Mouse (Mus musculus) macrophage (primary cell): Measurements from ENCODE around the gene Nfrkb. TPM values are rescaled to one million over a fixed set of nuclear protein-coding genes. Genes with fewer than 3 reads are reported as not detected.
A peak's percentile ranks its signal among the peaks of the same experiment; 100 is the strongest.

Experiments
- H3K27ac ChIP-seq: fragments of 350-480 bp; formaldehyde crosslinking; 2 replicates; pipeline ENCODE4 v1.9.0; 2021
- H3K36me3 ChIP-seq: fragments of 350-480 bp; formaldehyde crosslinking; 2 replicates; pipeline ENCODE4 v1.9.0; 2021; ENCODE audit errors: inconsistent target
- H3K4me3 ChIP-seq: fragments of 350-480 bp; formaldehyde crosslinking; 2 replicates; pipeline ENCODE4 v1.9.0; 2021; ENCODE audit errors: inconsistent target
- H3K79me2 ChIP-seq: fragments of 350-480 bp; formaldehyde crosslinking; 2 replicates; pipeline ENCODE4 v1.9.0; 2021; ENCODE audit errors: inconsistent target
- WGBS: methylation state at CpG from one replicate; pipeline ENCODE4 v1.1.7; 2026; ENCODE audit warnings: inconsistent platforms; ENCODE audit not compliant: missing documents; 5-methylcytosine and 5-hydroxymethylcytosine counted together
- polyA plus RNA-seq: library from polyadenylated mRNA; stranded (reverse); fragments of 250-400 nt; gene quantifications from 3 replicates; pipeline ENCODE4 v1.2.4, GENCODE M21; 2018; ENCODE audit warnings: inconsistent platforms
- total RNA-seq, 78 experiments: library from RNA; depleted of rRNA; stranded (reverse); fragments of 250-400 nt; gene quantifications; 1 replicate in 9 of 78; 2 replicates in 24 of 78; 3 replicates in 43 of 78; 4 replicates in 2 of 78; pipeline ENCODE4 v1.2.4; 2018; ENCODE audit warnings: inconsistent platforms in 56 of 78

The Nfrkb gene
- 100 to 1,000 TPM in 9 of 26 experiments, 10 to 100 TPM in 17; 27.4 to 133 (median 88.0) TPM for total RNA-seq (2018; cell fraction: chromatin; rRNA removed)
- total RNA-seq (2018; cell fraction: cytosol; rRNA removed), result 10 to 100 TPM in 15 of 26 experiments, 1 to 10 TPM in 11; 5.3 to 17.7 (median 10.4) TPM
- 100 to 1,000 TPM in 1 of 26 experiments, 10 to 100 TPM in 25; 15.4 to 101 (median 39.7) TPM for total RNA-seq (2018; cell fraction: nucleus; rRNA removed)
- 9.6 to 11.4 TPM (median 10.4 TPM) in 3 replicates for polyA plus RNA-seq

- WGBS, result under 1% methylated on average over 46 of the region's 46 CpGs
- H3K4me3 ChIP-seq, result peak within 1 kb of the TSS; percentile 81
- peaks cover 6% of the 10 kb centered on the region; the same call in 1 of the 2 replicates for H3K36me3 ChIP-seq
- H3K27ac ChIP-seq, result no peak within 1 kb of the TSS
- H3K79me2 ChIP-seq, result peaks cover 35% of the 10 kb centered on the region
Observed at GRCm38 (mm10) chr9:31385947-31386354, at the start of gene Nfrkb. Gene Nfrkb, plus strand, starts transcription at chr9:31386192.

DNA sequence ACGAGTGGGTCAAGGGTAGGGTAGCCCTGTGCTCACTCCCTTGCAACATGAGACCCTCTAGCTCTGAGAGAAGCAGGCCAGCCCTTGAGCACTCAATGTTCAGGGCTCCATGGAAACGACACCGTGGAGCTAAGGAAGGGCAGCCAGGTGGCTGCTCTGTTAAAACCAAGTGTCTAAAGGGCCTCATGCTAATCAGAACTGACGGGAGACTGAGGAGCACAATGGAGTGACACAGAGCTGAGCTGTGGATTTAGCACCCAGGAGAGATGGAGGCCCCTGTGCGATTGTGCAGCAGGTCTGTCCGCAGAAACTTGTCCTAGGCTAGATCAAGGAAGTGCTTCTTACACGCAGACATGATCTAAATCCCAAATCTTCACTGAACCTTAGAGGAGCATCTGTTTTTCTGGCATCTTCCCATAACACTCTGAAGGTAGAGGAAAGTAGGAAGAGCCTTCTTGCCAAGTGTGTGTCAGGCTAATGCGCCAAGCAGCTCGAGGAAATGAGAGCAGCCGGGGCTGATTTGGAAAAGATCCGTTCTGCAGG lies 41.6 kb upstream of the Nfrkb start:
- 98% methylated on average over 11 of the region's 11 CpGs for WGBS
- H3K79me2 ChIP-seq, result no peaks in the 10 kb centered on the region
- 0 out of 2 replicates have a peak, but pooled peaks cover 12% of the 10 kb centered on the region for H3K36me3 ChIP-seq
- no peak overlapping the region for H3K4me3 ChIP-seq
- H3K27ac ChIP-seq, result no peak overlapping the region

DNA sequence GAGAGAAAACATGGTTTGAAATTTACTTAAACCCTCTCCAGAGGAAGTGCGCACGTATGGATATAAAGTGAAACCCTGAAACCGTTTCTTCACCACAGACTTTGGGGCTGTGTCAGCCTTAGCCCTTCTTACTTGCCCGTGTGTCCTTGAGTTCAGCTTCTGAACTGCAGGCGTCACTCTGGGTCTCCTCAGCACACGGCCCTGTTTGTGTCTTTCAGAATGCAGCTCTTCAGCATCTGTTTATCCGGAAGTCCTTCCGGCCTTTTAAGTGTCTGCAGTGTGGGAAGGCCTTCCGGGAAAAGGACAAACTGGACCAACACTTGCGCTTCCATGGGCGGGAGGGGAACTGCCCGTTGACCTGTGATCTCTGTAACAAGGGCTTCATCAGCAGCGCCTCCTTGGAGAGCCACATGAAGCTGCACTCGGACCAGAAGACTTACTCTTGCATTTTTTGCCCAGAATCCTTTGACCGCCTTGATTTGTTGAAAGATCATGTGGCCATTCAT lies 39.4 kb upstream of the Nfrkb start:
- Histone ChIP-seq H3K79me2 (no peaks in the 10 kb centered on the region), H3K4me3 (no peak overlapping the region), H3K27ac (no peak overlapping the region), H3K36me3 (0 out of 2 replicates have a peak, but pooled peaks cover 12% of the 10 kb centered on the region)
- 92% methylated on average over 15 of the region's 15 CpGs for WGBS

DNA sequence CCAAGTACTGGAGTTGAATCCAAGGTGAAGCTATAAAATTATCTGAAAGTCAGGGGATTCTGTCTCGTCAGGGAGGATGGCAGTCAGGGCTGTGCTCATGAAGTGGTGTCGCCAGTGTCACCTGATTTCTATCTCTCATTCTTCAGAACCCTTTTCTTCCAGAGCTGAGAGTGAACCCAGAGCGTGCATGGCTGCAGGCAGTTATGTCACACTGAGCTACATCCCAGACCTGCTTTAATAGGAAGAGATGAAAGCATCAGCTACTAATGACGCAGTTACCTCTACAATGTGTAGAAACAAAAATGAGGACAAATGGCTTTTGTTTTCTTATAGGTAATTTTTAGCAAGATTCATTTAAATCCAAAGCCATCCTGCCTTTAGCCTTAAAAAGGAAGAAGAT lies 37.5 kb upstream of the Nfrkb start:
- Histone ChIP-seq H3K4me3 (no peak overlapping the region), H3K27ac (no peak overlapping the region), H3K36me3 (0 out of 2 replicates have a peak, but pooled peaks cover 4% of the 10 kb centered on the region), H3K79me2 (no peaks in the 10 kb centered on the region)
- WGBS, result 94% methylated on average over 4 of the region's 4 CpGs

- WGBS, result 78% methylated on average over 11 of the region's 11 CpGs
- no peak overlapping the region for H3K4me3 ChIP-seq
- H3K79me2 ChIP-seq, result no peaks in the 10 kb centered on the region
- 0 out of 2 replicates have a peak, but pooled peaks cover 7% of the 10 kb centered on the region for H3K36me3 ChIP-seq
- H3K27ac ChIP-seq, result no peak overlapping the region
Observed at GRCm38 (mm10) chr9:31348915-31349314, 37.1 kb upstream of the Nfrkb start.

- Histone ChIP-seq H3K79me2 (no peaks in the 10 kb centered on the region), H3K27ac (no peak overlapping the region), H3K36me3 (0 out of 2 replicates have a peak, but pooled peaks cover 7% of the 10 kb centered on the region), H3K4me3 (no peak overlapping the region)
- 57% methylated on average over 2 of the region's 2 CpGs for WGBS
Observed at GRCm38 (mm10) chr9:31352716-31353115, 33.3 kb upstream of the Nfrkb start.

DNA sequence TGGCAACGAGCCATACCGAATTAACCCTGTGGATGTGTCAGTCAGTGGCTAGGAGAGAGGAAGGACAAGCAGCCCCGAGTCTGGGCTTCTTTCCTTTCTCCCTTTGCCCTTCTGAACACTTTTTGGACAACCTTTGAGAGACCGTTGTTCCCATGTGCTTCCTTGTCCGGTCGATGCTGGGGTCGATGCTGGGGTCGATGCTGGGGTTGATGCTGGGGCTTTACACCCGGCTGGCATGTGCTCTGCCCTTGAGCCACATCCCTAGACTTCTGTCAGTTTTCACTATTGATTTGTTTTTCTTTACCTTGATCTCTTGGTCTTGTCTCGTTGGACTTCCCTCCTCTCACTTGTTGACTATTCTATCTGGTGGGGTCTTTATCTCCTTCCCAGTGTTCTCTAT lies 32.5 kb upstream of the Nfrkb start:
- Histone ChIP-seq H3K27ac (no peak overlapping the region), H3K36me3 (0 out of 2 replicates have a peak, but pooled peaks cover 7% of the 10 kb centered on the region)
- 97% methylated on average over 10 of the region's 10 CpGs for WGBS

GRCm38 (mm10) chr9:31354051-31354450 lies 31.9 kb upstream of the Nfrkb start:
- Histone ChIP-seq H3K27ac (no peak overlapping the region), H3K4me3 (no peak overlapping the region)

More for the DNA sequence above, 32.5 kb upstream of the Nfrkb start:
- no peaks in the 10 kb centered on the region for H3K79me2 ChIP-seq
- no peak overlapping the region for H3K4me3 ChIP-seq

DNA sequence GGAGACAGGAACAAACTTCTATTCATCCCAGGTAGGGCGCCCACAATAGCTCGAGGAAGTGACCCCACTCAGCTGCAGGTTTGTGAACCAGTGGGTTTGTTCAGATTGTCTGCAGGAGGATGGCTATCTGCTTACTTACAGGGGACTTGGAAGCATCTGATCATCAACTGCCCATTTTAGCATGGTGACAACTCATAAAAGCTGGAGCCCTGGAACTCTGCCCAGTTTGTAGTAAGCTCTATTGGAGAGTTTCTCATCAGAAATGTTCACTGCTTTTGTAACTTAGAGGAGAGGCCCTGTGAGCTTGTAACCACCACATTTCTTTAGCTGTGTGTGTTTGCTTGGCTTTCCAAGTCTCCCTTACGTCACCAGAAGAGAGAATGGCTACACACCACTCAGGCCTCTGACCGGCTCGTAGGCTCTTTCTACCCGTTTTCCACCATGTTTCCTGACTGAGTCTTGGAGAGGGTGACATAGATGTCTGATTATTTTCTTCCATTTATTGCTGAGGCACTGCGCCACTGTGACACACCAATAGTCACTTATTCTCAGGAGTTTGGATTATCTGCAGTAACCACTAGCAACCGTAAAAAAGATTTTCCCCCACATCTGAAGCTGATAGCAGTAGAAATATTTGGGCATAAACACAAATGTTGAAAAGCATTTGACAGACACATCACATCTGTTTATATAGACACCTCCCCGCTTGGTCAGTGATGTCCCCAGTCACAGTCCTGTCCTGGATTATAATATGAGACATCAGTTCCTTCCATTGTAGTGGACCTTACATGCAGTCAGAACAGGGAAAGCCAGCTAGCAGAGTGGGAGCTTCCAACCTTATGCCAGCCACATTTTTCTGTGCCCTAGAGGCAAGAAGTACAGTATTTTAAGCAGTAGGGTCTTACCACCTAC lies 22.0 kb upstream of the Nfrkb start:
- 96% methylated on average over 9 of the region's 9 CpGs for WGBS
- no peak overlapping the region for H3K4me3 ChIP-seq
- H3K27ac ChIP-seq, result no peak overlapping the region
- H3K79me2 ChIP-seq, result no peaks in the 10 kb centered on the region
- peaks cover 11% of the 10 kb centered on the region; the same call in 1 of the 2 replicates for H3K36me3 ChIP-seq

More at GRCm38 (mm10) chr9:31354051-31354450, 31.9 kb upstream of the Nfrkb start:
- H3K79me2 ChIP-seq, result no peaks in the 10 kb centered on the region
- 89% methylated on average over 7 of the region's 7 CpGs for WGBS
- 0 out of 2 replicates have a peak, but pooled peaks cover 7% of the 10 kb centered on the region for H3K36me3 ChIP-seq

DNA sequence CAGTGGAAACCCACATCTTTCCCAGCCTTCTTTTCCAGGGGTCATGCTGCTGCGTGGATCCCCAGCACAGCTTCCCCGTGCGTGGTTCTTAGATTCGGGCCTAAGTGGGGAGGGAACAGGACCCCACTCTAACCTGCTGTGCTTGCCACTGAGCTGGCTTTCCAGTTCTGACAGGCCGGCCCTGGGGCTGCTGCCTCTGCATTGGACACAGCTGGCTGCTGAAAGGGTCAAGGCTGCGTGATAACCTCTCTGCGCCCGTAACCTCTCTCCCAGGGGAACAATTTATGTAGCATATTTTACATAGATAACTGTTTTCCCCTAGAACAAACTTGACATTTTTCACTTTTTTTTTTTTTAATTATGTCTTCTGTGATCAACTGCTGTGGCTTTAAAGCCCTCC lies 20.9 kb upstream of the Nfrkb start:
- Histone ChIP-seq H3K27ac (no peak overlapping the region), H3K4me3 (no peak overlapping the region), H3K36me3 (peaks cover 3% of the 10 kb centered on the region; the same call in 1 of the 2 replicates), H3K79me2 (no peaks in the 10 kb centered on the region)
- 97% methylated on average over 7 of the region's 8 CpGs for WGBS

DNA sequence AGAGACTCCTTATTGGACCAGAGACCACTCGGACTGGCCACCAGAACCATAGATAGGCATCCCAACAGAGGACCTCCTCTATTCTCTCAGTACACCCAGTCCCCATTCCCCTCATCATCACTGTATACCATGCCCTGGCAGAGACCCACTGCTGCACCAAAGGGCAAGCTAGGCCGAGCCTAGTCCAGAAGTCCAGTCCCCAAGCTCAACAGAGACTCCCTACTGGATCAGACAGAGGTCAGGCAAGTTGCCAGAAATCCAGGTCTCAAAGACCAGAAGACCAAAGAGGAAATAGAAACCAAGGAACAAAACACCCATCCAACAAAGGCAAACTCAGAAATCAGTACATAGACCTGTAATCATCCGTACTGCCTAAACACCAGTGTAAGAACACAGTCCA lies 14.3 kb upstream of the Nfrkb start:
- no peaks in the 10 kb centered on the region for H3K36me3 ChIP-seq
- 100% methylated on average over 3 of the region's 3 CpGs for WGBS
- no peak overlapping the region for H3K27ac ChIP-seq
- H3K79me2 ChIP-seq, result no peaks in the 10 kb centered on the region
- no peak overlapping the region for H3K4me3 ChIP-seq

GRCm38 (mm10) chr9:31376661-31377060 lies 9.3 kb upstream of the Nfrkb start:
- no peaks in the 10 kb centered on the region; the same call in 1 of the 2 replicates for H3K36me3 ChIP-seq
- no peak overlapping the region for H3K27ac ChIP-seq
- H3K4me3 ChIP-seq, result no peak overlapping the region
- H3K79me2 ChIP-seq, result no peaks in the 10 kb centered on the region

- Histone ChIP-seq H3K4me3 (no peak overlapping the region), H3K27ac (no peak overlapping the region), H3K36me3 (no peaks in the 10 kb centered on the region), H3K79me2 (peaks cover 35% of the 10 kb centered on the region)
- WGBS, result 83% methylated on average over 17 of the region's 17 CpGs
Observed at GRCm38 (mm10) chr9:31384786-31385499, 1.0 kb upstream of the Nfrkb start.

DNA sequence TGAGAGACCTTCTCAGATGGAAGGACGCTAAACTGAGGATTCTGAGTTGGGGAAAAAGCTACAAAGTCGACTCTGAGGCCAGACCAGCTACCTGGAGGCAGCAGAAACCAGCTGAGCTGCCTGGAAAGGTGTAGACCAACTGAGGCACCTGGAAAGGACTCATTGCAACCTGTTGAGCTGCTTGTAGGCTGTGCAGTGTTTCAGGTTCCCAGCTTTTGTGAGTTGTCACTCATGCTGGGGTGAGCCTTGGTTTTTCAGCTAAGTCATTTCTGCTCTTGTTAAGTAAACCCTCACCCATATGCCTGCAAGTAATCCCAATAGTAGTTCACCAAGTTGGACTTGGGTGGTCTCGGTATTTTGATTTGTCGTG lies 507 bp upstream of the Nfrkb start:
- Histone ChIP-seq H3K79me2 (peaks cover 35% of the 10 kb centered on the region), H3K27ac (no peak overlapping the region), H3K4me3 (peak overlapping the region; percentile 81), H3K36me3 (peaks cover 2% of the 10 kb centered on the region; the same call in 1 of the 2 replicates)
- WGBS, result 21% methylated on average over 4 of the region's 4 CpGs
